Mouse (Mus musculus) testis, adult 10 weeks (tissue): ENCODE measurements around the gene Ffar3. TPM values are rescaled to one million over a fixed set of nuclear protein-coding genes. Genes with fewer than 3 reads are reported as not detected.

Source experiments
- polyA plus RNA-seq: library from polyadenylated mRNA; stranded (reverse); fragments of 350-450 nt; fragmentation: Illumina TruSeq; extraction: RNeasy Lipid Tissue Mini Kit (QIAGEN cat#74804); gene quantifications from one replicate; pipeline ENCODE4 v1.2.3, GENCODE M21; 2014; ENCODE audit warnings: low read depth, low replicate concordance

Gene Ffar3
- polyA plus RNA-seq = not detected

DNA sequence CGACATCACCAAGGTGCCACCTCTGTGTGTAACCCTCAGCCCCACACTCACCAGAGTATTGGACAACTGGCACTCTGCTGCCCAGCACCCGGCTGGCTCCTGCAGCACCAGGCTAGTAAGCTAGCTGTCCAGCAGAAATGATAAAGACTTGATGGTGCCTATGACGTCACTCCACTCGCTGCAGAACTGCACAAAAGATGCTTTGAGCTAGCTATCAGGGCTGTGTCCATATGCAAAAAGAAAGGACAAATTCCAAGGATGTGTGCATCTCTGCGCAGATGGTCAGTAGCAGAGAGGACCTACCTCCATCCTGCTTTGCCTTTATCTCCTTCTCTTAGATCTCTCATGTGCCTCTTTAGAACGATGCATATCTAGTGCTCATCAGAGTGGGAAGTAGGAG lies at the start of gene Ffar3:
Gene Ffar3 (minus strand): TSS at position 101 of the 400 bp plus-strand sequence.

DNA sequence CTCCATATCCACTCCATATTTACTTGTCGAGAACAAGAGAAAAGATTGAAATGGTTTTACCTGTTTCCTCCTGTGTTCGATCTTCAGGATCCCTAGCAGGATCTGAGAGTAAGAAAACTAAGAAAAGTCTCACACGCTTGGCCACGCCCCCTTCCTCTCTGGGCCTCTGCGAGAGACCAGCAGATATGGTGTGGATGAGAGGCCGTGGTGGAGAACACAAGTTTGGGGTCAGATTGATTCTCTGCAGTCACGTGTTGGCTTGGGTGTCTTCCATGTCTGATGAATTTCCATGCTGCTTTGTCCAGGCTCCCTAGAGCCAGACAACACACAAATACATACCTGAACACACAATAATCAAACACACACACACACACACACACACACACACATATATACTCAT lies 24.2 kb upstream of the Ffar3 start, which contains the start of gene Cd22:
Gene Cd22 (minus strand): TSS at position 167 of the 400 bp plus-strand sequence.

GRCm38 (mm10) chr7:30861464-30861863 lies 5.5 kb upstream of the Ffar3 start, which contains the start of gene Ffar1:
Ffar1 (minus strand) TSS chr7:30861564.

DNA sequence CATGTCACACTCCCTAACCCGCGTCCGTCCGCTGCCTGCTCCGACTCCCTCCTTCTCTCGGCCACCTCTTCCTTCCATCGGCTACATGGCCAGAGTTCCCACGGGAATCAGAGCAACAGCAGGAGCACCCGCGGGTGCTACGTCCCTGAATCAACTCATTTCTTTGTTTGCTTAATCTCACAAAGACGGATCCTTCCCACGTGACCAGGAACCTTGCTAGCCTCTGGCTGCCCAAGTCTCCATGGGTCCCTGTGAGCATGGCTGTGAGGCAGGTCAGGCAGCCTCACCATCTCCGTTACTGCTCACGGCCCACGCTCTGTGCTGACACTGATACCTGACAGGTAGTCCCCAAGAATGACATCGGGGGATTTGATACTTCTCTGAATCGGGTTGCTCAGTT lies 32.3 kb downstream of the Ffar3 start, which contains the start of gene Ffar2:
Gene Ffar2 (minus strand): TSS at position 101 of the 400 bp plus-strand sequence.

Other genes starting within 250 kb of the Ffar3 start
- gene Upk1a, start 243.3 kb downstream of the Ffar3 start, polyA plus RNA-seq = not detected
- gene Cox6b1, start 230.0 kb downstream of the Ffar3 start, polyA plus RNA-seq = 113 TPM
- not detected for gene Etv2, start 220.3 kb downstream of the Ffar3 start, polyA plus RNA-seq
- gene Rbm42, start 205.9 kb downstream of the Ffar3 start, polyA plus RNA-seq = 0.29 TPM
- gene Haus5, start 191.2 kb downstream of the Ffar3 start, polyA plus RNA-seq = 7.4 TPM
- 380 TPM for gene Pmis2, start 184.6 kb downstream of the Ffar3 start, polyA plus RNA-seq
- gene 2200002J24Rik, start 157.3 kb downstream of the Ffar3 start, polyA plus RNA-seq = 6.8 TPM
- gene Atp4a, start 144.0 kb downstream of the Ffar3 start, polyA plus RNA-seq = 0.25 TPM
- gene Tmem147, start 126.6 kb downstream of the Ffar3 start, polyA plus RNA-seq = 14.5 TPM
- 629 TPM for gene Gapdhs, start 112.5 kb downstream of the Ffar3 start, polyA plus RNA-seq
- gene Sbsn, start 104.7 kb downstream of the Ffar3 start, polyA plus RNA-seq = 0.59 TPM
- gene Dmkn, start 92.4 kb downstream of the Ffar3 start, polyA plus RNA-seq = 5.9 TPM
- not detected for gene Krtdap, start 68.3 kb downstream of the Ffar3 start, polyA plus RNA-seq
- gene Ffar2, start 32.4 kb downstream of the Ffar3 start, polyA plus RNA-seq = not detected
- gene Ffar1, start 5.4 kb upstream of the Ffar3 start, polyA plus RNA-seq = 0.17 TPM
- gene Cd22, start 24.2 kb upstream of the Ffar3 start, polyA plus RNA-seq = not detected
- gene Mag, start 58.7 kb upstream of the Ffar3 start, polyA plus RNA-seq = 0.95 TPM
- not detected for gene Hamp2, start 68.5 kb upstream of the Ffar3 start, polyA plus RNA-seq
- gene Hamp, start 87.9 kb upstream of the Ffar3 start, polyA plus RNA-seq = not detected
- gene Usf2, start 100.6 kb upstream of the Ffar3 start, polyA plus RNA-seq = 16.6 TPM
- 0.92 TPM for gene Lsr, start 117.3 kb upstream of the Ffar3 start, polyA plus RNA-seq
- 177 TPM for gene Fam187b, start 117.6 kb upstream of the Ffar3 start, polyA plus RNA-seq
- gene Fxyd5, start 186.3 kb upstream of the Ffar3 start, polyA plus RNA-seq = 1.5 TPM
- not detected for gene Fxyd7, start 195.3 kb upstream of the Ffar3 start, polyA plus RNA-seq
- gene Fxyd1, start 201.0 kb upstream of the Ffar3 start, polyA plus RNA-seq = 4.5 TPM
- gene Lgi4, start 203.2 kb upstream of the Ffar3 start, polyA plus RNA-seq = 0.70 TPM
- gene Fxyd3, start 220.5 kb upstream of the Ffar3 start, polyA plus RNA-seq = not detected